Mouse (Mus musculus): Measurements from ENCODE around the gene Adam12. TPM values are rescaled to one million over a fixed set of nuclear protein-coding genes. Genes with fewer than 3 reads are reported as not detected.

Adam12 gene
- polyA plus RNA-seq (2016; fragmentation: Nextera tagmentation; extraction: Ambion mirVana): 4.7 and 4.8 TPM in 2 replicates

GRCm38 (mm10) chr7:134231378-134232346 is at the start of gene Adam12:
Adam12 (minus strand) TSS chr7:134232146.
- Histone ChIP-seq H3K4me1 (peaks cover 8% of the 10 kb centered on the region), H3K4me2 (replicated peaks) (no peak within 1 kb of the TSS), H3K36me3 (no peaks in the 10 kb centered on the region), H3K9ac (no peak within 1 kb of the TSS), H3K4me3 (no peak within 1 kb of the TSS), H3K27ac (no peak within 1 kb of the TSS), H3K27me3 (peaks cover 5% of the 10 kb centered on the region), H3K9me3 (no peaks in the 10 kb centered on the region)
- ATAC-seq (ENCODE audit: insufficient number of reproducible peaks, insufficient read depth, low FRiP score, low TSS enrichment): no peak
- 61% methylated on average over 14 of the region's 14 CpGs for WGBS

DNA sequence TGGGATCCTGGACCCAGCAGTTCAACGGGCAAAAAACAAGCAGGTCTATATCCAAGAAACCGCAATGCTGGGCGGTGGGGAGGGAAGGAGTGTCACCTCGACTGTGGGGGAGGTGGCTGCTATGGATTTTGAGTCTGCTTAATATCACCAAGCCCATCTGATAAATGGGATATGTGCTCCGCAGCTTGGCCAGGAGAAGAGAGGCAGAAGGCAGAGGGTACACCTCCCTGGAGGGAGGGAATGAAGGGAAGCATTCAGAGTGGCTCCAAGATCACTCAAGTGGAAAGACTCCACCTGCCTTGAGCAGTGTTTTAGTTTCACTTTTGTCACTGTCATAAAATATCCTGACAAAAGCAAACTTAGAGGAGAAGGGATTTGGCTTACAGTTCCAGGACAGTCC is 41.0 kb upstream of the Adam12 start:
- no peak for ATAC-seq (ENCODE audit: insufficient number of reproducible peaks, insufficient read depth, low FRiP score, low TSS enrichment)
- Histone ChIP-seq H3K9me3 (no peaks in the 10 kb centered on the region), H3K27me3 (no peaks in the 10 kb centered on the region), H3K27ac (no peak overlapping the region), H3K4me2 (replicated peaks) (no peak overlapping the region), H3K9ac (no peak overlapping the region), H3K4me3 (no peak overlapping the region), H3K36me3 (no peaks in the 10 kb centered on the region), H3K4me1 (no peaks in the 10 kb centered on the region)
- 85% methylated on average over 5 of the region's 5 CpGs for WGBS

- no peak overlapping the region for H3K4me3 ChIP-seq
- no peak overlapping the region for H3K9ac ChIP-seq
- WGBS: 70% methylated on average over 4 of the region's 4 CpGs
- no peaks in the 10 kb centered on the region for H3K36me3 ChIP-seq
- H3K4me1 ChIP-seq: no peaks in the 10 kb centered on the region
- H3K4me2 ChIP-seq (replicated peaks): no peak overlapping the region
- H3K27me3 ChIP-seq: no peaks in the 10 kb centered on the region
- no peak overlapping the region for H3K27ac ChIP-seq
- H3K9me3 ChIP-seq: no peaks in the 10 kb centered on the region
- ATAC-seq (ENCODE audit: insufficient number of reproducible peaks, insufficient read depth, low FRiP score, low TSS enrichment): no peak
Measured at GRCm38 (mm10) chr7:134272421-134272820, 40.5 kb upstream of the Adam12 start.

DNA sequence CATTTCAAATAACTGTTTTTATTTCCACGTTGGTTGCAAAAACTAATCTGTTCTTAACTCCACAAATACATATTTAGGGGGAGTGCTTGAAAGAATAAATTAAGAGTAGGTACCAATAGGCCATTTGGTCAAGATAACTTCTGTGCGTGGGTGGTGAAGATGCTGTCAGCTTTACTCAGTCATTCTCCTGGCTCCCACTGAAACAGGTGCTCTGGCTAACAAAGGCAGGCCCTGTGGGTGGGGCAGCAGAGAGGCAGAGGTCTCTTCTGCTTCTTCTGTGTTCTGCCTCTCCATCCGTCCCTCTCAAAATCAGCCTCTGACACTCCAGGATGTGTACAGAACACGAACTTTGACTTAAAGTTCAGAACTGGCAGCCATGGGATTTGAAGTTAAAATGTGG is 33.8 kb upstream of the Adam12 start:
- Histone ChIP-seq H3K9me3 (no peaks in the 10 kb centered on the region), H3K36me3 (no peaks in the 10 kb centered on the region), H3K27me3 (no peaks in the 10 kb centered on the region), H3K4me1 (no peaks in the 10 kb centered on the region), H3K27ac (no peak overlapping the region), H3K4me3 (no peak overlapping the region), H3K4me2 (replicated peaks) (no peak overlapping the region), H3K9ac (no peak overlapping the region)
- no peak for ATAC-seq (ENCODE audit: insufficient number of reproducible peaks, insufficient read depth, low FRiP score, low TSS enrichment)
- 68% methylated on average over 4 of the region's 4 CpGs for WGBS

- no peak overlapping the region for H3K4me3 ChIP-seq
- 42% methylated on average over 4 of the region's 4 CpGs for WGBS
- H3K27me3 ChIP-seq: no peaks in the 10 kb centered on the region
- no peaks in the 10 kb centered on the region for H3K9me3 ChIP-seq
- no peak overlapping the region for H3K27ac ChIP-seq
- ATAC-seq (ENCODE audit: insufficient number of reproducible peaks, insufficient read depth, low FRiP score, low TSS enrichment): peak; percentile 28; the same call in 1 of the 2 replicates
- no peak overlapping the region for H3K9ac ChIP-seq
- no peaks in the 10 kb centered on the region for H3K36me3 ChIP-seq
- H3K4me1 ChIP-seq: no peaks in the 10 kb centered on the region
- no peak overlapping the region for H3K4me2 ChIP-seq (replicated peaks)
Measured at GRCm38 (mm10) chr7:134263146-134263906, 31.4 kb upstream of the Adam12 start.

- H3K4me2 ChIP-seq (replicated peaks): no peak overlapping the region
- H3K4me1 ChIP-seq: no peaks in the 10 kb centered on the region
- no peak overlapping the region for H3K27ac ChIP-seq
- H3K4me3 ChIP-seq: no peak overlapping the region
- H3K9me3 ChIP-seq: no peaks in the 10 kb centered on the region
- H3K27me3 ChIP-seq: no peaks in the 10 kb centered on the region
- no peaks in the 10 kb centered on the region for H3K36me3 ChIP-seq
- ATAC-seq (ENCODE audit: insufficient number of reproducible peaks, insufficient read depth, low FRiP score, low TSS enrichment): no peak
- 50% methylated on average over 4 of the region's 4 CpGs for WGBS
- no peak overlapping the region for H3K9ac ChIP-seq
Measured at GRCm38 (mm10) chr7:134261003-134261701, 29.2 kb upstream of the Adam12 start.

- H3K4me3 ChIP-seq: no peak overlapping the region
- WGBS: 77% methylated on average over 7 of the region's 7 CpGs
- ATAC-seq (ENCODE audit: insufficient number of reproducible peaks, insufficient read depth, low FRiP score, low TSS enrichment): no peak
Measured at GRCm38 (mm10) chr7:134250273-134250870, 18.4 kb upstream of the Adam12 start.

DNA sequence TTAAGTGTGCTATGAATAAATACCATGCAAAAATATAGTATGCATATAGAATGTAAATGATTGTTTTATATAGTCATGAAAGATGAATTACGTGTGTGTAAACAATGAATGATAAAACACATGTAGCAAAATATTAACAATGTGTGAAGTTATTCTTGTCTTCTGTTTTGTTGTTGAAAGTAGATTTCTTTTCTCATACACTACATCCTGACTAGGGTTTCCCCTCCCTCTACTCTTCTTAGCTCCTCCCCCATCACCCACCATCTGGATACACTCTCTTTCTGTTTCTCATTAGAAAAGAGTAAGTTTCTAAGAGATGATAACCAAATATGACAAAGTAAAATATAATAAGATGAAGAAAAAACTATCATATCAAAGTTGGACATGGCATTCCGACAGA is 16.1 kb upstream of the Adam12 start:
- no peak for ATAC-seq (ENCODE audit: insufficient number of reproducible peaks, insufficient read depth, low FRiP score, low TSS enrichment)
- WGBS: 81% methylated on average over 2 of the region's 2 CpGs
- Histone ChIP-seq H3K36me3 (no peaks in the 10 kb centered on the region), H3K4me3 (no peak overlapping the region), H3K4me1 (peaks cover 6% of the 10 kb centered on the region; the same call in 1 of the 2 replicates), H3K27ac (no peak overlapping the region), H3K4me2 (replicated peaks) (no peak overlapping the region), H3K9me3 (no peaks in the 10 kb centered on the region), H3K9ac (no peak overlapping the region), H3K27me3 (no peaks in the 10 kb centered on the region)

More at GRCm38 (mm10) chr7:134250273-134250870, 18.4 kb upstream of the Adam12 start:
- H3K4me1 ChIP-seq: peaks cover 6% of the 10 kb centered on the region; the same call in 1 of the 2 replicates
- H3K4me2 ChIP-seq (replicated peaks): no peak overlapping the region
- H3K27me3 ChIP-seq: no peaks in the 10 kb centered on the region
- H3K27ac ChIP-seq: no peak overlapping the region
- no peaks in the 10 kb centered on the region for H3K9me3 ChIP-seq
- no peak overlapping the region for H3K9ac ChIP-seq
- H3K36me3 ChIP-seq: no peaks in the 10 kb centered on the region

DNA sequence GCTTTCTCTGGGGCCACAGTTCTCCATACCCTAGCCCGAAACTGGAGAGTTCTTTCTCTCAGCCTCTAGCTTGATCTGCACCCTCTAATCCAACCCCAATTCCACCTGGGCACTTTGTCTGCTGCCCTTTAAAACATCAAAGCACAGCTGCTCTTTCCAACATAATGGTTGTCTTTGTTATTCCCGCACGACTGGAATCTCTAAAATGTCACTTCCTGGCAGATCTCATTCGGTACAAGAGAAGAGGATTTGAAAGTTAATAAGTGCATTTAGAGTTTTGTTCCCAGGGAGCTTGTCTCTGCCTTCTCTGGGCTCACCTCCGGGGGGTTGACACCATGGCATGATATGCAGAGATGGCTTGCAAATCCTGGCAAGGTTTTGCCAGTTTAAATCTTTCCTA is 14.7 kb upstream of the Adam12 start:
- no peaks in the 10 kb centered on the region for H3K9me3 ChIP-seq
- H3K9ac ChIP-seq: no peak overlapping the region
- no peak overlapping the region for H3K4me3 ChIP-seq
- no peaks in the 10 kb centered on the region for H3K27me3 ChIP-seq
- no peaks in the 10 kb centered on the region for H3K36me3 ChIP-seq
- whole genome bisulfite sequencing: 21% methylated on average over 5 of the region's 5 CpGs
- no peak overlapping the region for H3K27ac ChIP-seq
- H3K4me1 ChIP-seq: peaks cover 6% of the 10 kb centered on the region; the same call in 1 of the 2 replicates
- ATAC-seq (ENCODE audit: insufficient number of reproducible peaks, insufficient read depth, low FRiP score, low TSS enrichment): no peak
- H3K4me2 ChIP-seq (replicated peaks): no peak overlapping the region

GRCm38 (mm10) chr7:134242773-134243172 is 10.8 kb upstream of the Adam12 start:
- Histone ChIP-seq H3K36me3 (no peaks in the 10 kb centered on the region), H3K27ac (no peak overlapping the region), H3K27me3 (no peaks in the 10 kb centered on the region), H3K4me2 (replicated peaks) (no peak overlapping the region), H3K9ac (no peak overlapping the region), H3K4me3 (no peak overlapping the region), H3K4me1 (peaks cover 6% of the 10 kb centered on the region; the same call in 1 of the 2 replicates), H3K9me3 (no peaks in the 10 kb centered on the region)
- no peak for ATAC-seq (ENCODE audit: insufficient number of reproducible peaks, insufficient read depth, low FRiP score, low TSS enrichment)
- 74% methylated on average over 1 of the region's 1 CpGs for WGBS

DNA sequence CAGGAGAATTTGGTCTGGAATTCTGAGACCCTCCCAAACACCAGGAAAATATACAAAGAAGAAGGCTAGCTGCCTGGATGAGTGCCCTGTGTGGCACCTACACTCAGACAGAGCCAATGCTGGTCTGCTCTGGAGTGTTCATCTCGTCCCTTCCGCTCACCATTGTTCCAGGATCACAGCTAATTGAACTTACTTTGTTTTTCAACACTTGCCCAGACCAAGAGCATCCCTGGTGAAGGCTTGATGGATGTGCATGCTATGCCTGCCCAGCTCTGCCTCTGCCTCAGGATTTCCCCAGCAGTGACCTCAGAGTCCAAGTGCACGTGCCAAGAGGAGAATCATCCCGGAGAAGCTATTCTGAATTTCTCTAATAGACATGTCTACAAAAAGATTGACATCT is 9.3 kb upstream of the Adam12 start:
- no peaks in the 10 kb centered on the region for H3K27me3 ChIP-seq
- no peak overlapping the region for H3K27ac ChIP-seq
- 83% methylated on average over 4 of the region's 4 CpGs for whole genome bisulfite sequencing
- H3K4me2 ChIP-seq (replicated peaks): no peak overlapping the region
- no peak for ATAC-seq (ENCODE audit: insufficient number of reproducible peaks, insufficient read depth, low FRiP score, low TSS enrichment)
- no peak overlapping the region for H3K9ac ChIP-seq
- H3K4me3 ChIP-seq: no peak overlapping the region
- no peaks in the 10 kb centered on the region for H3K9me3 ChIP-seq
- no peaks in the 10 kb centered on the region for H3K36me3 ChIP-seq
- peaks cover under 1% of the 10 kb centered on the region; the same call in 1 of the 2 replicates for H3K4me1 ChIP-seq

Measured in embryonic facial prominence, embryonic 12.5 days (tissue).